Mouse (Mus musculus) bone marrow, adult 2 months (tissue): ENCODE measurements at regions not wholly inside any gene's neighbourhood (a gene's known extent, or its start where the extent isn't known, plus 50 kb on each side); places are given as distances from the start of the nearest gene placed in this dataset.

Experiments used
- H3K27ac ChIP-seq: fragments of 200-500 bp; 2 replicates; pipeline ENCODE4 v1.5.1; 2012; ENCODE audit warnings: low read depth, mild to moderate bottlenecking, control low read depth, inconsistent platforms, low read length; ENCODE audit not compliant: control insufficient read depth, poor library complexity, insufficient read depth
- H3K4me1 ChIP-seq: fragments of 200-500 bp; 2 replicates; pipeline ENCODE4 v1.6.1; 2011; ENCODE audit warnings: low read length; ENCODE audit not compliant: control insufficient read depth, insufficient read depth
- H3K4me3 ChIP-seq: fragments of 200-500 bp; replicated peaks from 2 replicates; pipeline ENCODE3; 2011; ENCODE audit warnings: mild to moderate bottlenecking, low read depth, low read length, control low read depth; ENCODE audit not compliant: control insufficient read depth
- CTCF ChIP-seq: fragments of 200-500 bp; IDR thresholded peaks from 2 replicates; pipeline ENCODE4 v1.5.1; 2011; ENCODE audit warnings: low read length, control low read depth; ENCODE audit not compliant: control insufficient read depth, insufficient read depth
- POLR2A ChIP-seq: fragments of 200-500 bp; IDR thresholded peaks from 2 replicates; pipeline ENCODE4 v1.6.1; 2011; ENCODE audit warnings: low read depth, mild to moderate bottlenecking, control low read depth, low read length, borderline replicate concordance; ENCODE audit not compliant: control insufficient read depth
- WGBS: fragments of 180-500 bp; shearing (Covaris S2); methylation state at CpG from one replicate; pipeline ENCODE4 v1.1.7; 2018; 5-methylcytosine and 5-hydroxymethylcytosine counted together

DNA sequence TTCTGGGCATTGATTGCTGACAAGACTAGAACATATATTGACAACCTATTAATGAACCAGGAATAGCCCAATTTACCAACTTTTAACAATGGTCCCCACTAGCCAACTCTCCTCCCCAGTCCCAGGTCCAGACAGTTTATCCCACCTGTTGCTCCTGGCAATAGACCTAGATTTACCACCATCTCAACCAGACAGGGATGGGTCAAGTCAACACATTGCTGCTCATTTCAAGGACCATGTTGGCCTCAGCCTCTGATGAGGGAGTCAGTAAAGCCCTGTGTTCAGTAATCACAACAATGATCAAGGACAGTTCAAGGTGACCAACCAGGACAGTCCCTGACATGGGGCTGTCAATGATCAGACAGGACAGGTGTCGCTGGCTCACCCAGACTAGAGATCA is 305.6 kb upstream of the Pabpc6 start:
- TF ChIP-seq POLR2A (no peak), CTCF (no peak)
- Histone ChIP-seq H3K4me3 (no peak overlapping the region), H3K27ac (no peak overlapping the region), H3K4me1 (no peaks in the 10 kb centered on the region)
- 88% methylated on average over 1 of the region's 1 CpGs for WGBS

DNA sequence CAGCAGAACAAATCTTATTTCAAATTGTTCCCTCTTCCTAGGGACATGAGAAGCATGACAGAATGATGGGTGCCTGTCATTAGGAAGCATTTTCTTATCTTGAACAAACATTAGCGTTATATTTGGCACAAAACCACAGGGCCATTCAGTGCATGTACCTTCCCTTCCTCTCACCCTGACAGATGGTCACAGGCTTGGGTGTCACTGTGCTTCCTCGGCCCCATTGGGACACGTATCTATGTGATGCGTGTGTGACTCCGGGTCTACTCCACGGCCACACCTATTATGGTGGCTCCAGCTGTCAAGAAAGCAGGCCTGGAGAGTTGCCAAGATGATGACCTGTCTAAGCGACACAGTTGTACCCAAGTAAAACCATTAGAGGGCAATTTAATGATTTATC is 298.5 kb upstream of the Pabpc6 start:
- no peaks in the 10 kb centered on the region for H3K4me1 ChIP-seq
- no peak overlapping the region for H3K27ac ChIP-seq
- no peak overlapping the region for H3K4me3 ChIP-seq
- TF ChIP-seq CTCF = no peak
- TF ChIP-seq POLR2A = no peak
- WGBS = 9% methylated on average over 7 of the region's 7 CpGs

DNA sequence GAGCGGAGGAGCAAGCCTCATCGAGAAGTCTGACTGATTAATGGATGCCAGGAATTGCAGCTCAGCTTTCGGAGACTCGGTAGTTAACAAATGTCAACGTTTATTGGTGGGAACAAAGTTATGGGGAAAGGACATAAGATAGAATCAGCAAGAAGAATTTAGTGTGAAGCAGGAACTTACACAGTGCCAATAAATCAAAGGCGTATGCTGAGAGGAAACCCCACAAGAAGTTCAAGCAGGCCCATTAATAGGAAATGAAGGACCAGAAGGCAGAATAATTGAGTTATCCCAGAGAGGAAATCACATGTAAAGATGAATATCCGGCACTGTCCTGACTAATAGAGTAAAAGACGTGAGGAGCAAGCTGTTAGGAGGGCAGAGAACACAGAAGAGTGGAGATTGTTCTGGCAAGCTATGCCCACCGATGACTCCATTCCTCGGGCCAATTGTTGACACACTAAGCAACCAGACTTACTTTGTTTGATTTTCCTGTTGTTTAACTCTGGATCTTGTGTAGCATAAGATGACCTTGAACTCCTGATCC is 293.4 kb upstream of the Pabpc6 start:
- no peak overlapping the region for H3K27ac ChIP-seq
- WGBS = 44% methylated on average over 10 of the region's 10 CpGs

DNA sequence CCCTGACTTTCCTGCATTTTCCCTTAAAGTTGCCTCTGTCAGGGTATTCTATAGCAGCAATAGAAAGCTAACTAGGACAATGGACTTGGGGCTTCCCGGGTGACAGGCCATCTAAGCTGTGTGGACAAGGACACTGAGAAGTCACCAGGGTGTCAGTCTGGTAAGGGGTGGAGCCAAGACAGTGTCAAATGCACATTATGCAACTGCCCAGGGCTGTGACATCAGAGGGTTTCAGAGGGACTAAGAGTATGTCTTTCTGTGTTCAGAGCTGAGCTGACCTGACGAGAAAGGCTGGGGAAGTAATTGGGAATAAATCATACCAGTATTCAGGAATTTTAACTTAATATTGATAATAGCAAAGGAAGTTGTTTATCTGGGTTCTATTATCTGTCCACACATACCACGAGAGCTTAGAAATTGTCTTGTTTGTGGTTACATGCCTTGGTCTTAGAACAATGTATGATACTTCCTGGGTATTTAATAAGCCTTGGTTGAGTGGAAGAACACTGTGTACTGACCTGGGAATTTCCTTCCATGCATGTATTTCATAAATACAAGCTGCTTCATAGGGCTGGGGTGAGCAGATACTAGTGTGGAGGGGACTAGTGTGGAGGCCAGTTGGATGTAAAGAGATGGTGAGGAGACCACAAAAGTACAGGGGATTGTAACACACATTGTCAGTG is 279.6 kb upstream of the Pabpc6 start:
- H3K27ac ChIP-seq = no peak overlapping the region
- TF ChIP-seq CTCF (no peak), POLR2A (no peak)
- 74% methylated on average over 3 of the region's 3 CpGs for WGBS
- no peak overlapping the region for H3K4me3 ChIP-seq
- H3K4me1 ChIP-seq = no peaks in the 10 kb centered on the region

More for the DNA sequence above, 293.4 kb upstream of the Pabpc6 start:
- H3K4me3 ChIP-seq = no peak overlapping the region
- H3K4me1 ChIP-seq = no peaks in the 10 kb centered on the region
- TF ChIP-seq POLR2A (no peak), CTCF (no peak)

DNA sequence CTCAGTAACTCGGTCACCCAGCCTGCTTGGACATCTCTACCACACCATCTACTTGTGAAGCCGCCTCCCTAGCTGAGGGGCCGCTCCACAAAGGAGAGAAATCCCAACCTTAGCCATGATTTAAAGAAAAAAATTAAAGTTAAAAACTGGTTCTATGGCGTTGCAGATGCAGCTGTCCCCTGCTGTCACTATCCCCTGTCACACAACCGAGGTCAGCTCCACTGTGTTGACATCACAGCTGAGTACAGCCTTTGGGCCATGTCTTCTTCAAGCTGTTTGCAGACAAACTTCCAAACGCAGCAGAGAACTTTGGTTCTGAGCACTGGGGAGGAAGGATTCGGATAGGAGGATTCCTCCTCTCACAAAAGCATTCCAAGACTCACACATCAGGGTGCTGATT is 278.1 kb upstream of the Pabpc6 start:
- WGBS = 77% methylated on average over 7 of the region's 7 CpGs
- TF ChIP-seq CTCF (no peak), POLR2A (no peak)
- Histone ChIP-seq H3K27ac (no peak overlapping the region), H3K4me1 (no peaks in the 10 kb centered on the region), H3K4me3 (no peak overlapping the region)

DNA sequence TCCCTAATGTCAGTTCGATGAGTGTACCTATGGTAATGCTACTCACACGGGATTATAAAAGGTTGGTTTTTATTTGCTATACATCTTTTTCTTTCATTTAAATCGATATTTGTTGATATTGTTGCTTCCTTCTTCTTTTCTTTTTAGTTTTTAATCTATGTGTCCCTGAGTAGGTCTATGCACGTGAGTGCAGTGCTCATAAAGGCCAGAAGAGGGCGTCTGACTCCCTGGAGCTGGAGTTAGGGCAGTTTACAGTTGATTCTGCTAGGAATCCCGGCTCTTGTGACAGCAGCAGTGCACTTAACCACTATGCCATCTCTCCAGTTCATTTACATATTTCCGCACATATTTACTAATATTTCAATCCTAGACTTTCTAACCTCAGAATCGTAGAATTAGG is 275.0 kb upstream of the Pabpc6 start:
- no peak overlapping the region for H3K27ac ChIP-seq
- WGBS = 74% methylated on average over 8 of the region's 8 CpGs
- no peak overlapping the region for H3K4me3 ChIP-seq
- no peak; the same call in 1 of the 2 replicates for TF ChIP-seq CTCF
- TF ChIP-seq POLR2A = no peak
- H3K4me1 ChIP-seq = no peaks in the 10 kb centered on the region

DNA sequence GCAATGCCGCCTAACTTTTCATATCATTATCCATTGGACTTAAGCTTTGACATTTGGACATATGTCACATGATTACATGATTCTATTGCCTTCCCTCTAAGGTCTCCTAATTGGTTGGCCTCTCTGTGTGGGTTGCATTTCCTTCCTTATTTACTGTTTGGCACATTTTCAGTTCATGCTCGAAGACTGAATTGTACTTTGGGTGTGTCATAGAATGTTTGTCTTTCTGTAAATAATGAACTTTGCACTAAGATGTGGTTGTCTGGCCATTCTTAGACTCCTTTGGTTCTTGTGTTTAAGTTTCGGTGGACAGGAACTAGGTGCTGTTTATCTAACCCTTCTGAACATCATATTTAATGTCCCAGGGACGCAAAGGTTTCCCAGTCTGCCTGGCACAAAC is 272.7 kb upstream of the Pabpc6 start:
- 65% methylated on average over 4 of the region's 4 CpGs for WGBS
- no peak overlapping the region for H3K27ac ChIP-seq
- H3K4me1 ChIP-seq = no peaks in the 10 kb centered on the region
- no peak for TF ChIP-seq POLR2A
- TF ChIP-seq CTCF = no peak
- H3K4me3 ChIP-seq = no peak overlapping the region

DNA sequence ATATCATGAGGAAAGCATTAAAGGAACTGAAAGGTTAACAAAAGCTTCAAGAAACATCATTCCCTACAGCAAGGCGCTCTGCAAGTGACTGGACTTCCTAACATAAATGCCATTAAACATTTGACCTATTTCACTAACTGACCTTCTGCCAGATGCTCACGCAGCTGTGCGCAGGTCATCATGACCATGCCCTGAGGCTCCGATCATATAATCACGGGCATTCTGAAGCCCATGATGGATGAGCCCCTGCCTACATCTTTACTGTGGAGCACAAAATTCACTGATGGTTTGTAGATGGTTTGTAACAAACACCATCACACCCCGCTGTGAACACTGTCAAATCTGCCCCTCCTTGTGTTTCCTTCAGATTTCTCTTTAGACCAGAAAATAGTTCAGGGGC is 270.1 kb upstream of the Pabpc6 start:
- no peak overlapping the region for H3K4me3 ChIP-seq
- no peak for TF ChIP-seq POLR2A
- no peak for TF ChIP-seq CTCF
- 85% methylated on average over 6 of the region's 6 CpGs for WGBS
- H3K27ac ChIP-seq = no peak overlapping the region
- no peaks in the 10 kb centered on the region for H3K4me1 ChIP-seq
